Mouse (Mus musculus) erythroblast, adult 5-6 weeks (primary cell): ENCODE data around the gene Vmn1r138. TPM values are rescaled to one million over a fixed set of nuclear protein-coding genes. Genes with fewer than 3 reads are reported as not detected.
"Not testable (repeated sequence)": the region's sequence is repeated elsewhere in the genome, so short reads cannot be mapped to it uniquely, and the experiment has no call there.

ENCODE experiments used
- ATAC-seq: replicated peaks from 2 replicates; pipeline ENCODE4 v1.8.0; 2016; ENCODE audit warnings: moderate number of reproducible peaks, mild to moderate bottlenecking, moderate TSS enrichment, inconsistent platforms; ENCODE audit not compliant: poor library complexity, low FRiP score, severe bottlenecking
- total RNA-seq, 2 experiments: library from RNA; stranded (forward) in 1 of 2; stranded (reverse) in 1 of 2; fragments of 150-400 nt in 1 of 2; fragments of 200-764, 138-1000 nt in 1 of 2; gene quantifications; 2 replicates each; pipeline versions ENCODE4 v1.2.3 to v1.2.4; 2015 to 2017; ENCODE audit warnings: low replicate concordance in 2 of 2

Vmn1r138 gene
- not detected in 2 replicates for total RNA-seq (2015; ENCODE audit: low replicate concordance)
- not detected in 2 replicates for total RNA-seq (2017; ENCODE audit: low replicate concordance)

DNA sequence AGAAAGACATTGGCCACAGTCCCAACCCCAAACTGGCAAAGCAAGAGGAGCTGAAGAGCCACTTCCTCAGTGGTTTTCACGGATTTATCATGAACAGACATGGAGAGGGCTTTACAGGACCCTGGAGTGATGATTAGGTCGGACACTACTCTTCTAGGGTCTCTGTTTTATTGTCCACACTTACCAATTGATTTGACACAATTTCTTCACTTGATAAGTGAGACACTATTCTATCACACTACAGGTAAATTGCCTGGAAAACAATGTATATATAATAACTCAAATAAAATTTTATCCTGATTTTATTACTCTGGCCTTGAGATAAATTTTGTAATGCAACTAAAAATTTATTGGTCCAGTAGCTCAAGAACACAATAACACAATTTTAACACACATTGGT is at the start of gene Vmn1r138:
Gene Vmn1r138 (minus strand): TSS at position 101 of the 400 bp plus-strand sequence.
- ATAC-seq, result not testable (repeated sequence)

GRCm38 (mm10) chr7:22068757-22069156 is 40.1 kb upstream of the Vmn1r138 start, which contains the start of gene Vmn1r139:
Gene Vmn1r139, plus strand, starts transcription at chr7:22069057.
- not testable (repeated sequence) for ATAC-seq

DNA sequence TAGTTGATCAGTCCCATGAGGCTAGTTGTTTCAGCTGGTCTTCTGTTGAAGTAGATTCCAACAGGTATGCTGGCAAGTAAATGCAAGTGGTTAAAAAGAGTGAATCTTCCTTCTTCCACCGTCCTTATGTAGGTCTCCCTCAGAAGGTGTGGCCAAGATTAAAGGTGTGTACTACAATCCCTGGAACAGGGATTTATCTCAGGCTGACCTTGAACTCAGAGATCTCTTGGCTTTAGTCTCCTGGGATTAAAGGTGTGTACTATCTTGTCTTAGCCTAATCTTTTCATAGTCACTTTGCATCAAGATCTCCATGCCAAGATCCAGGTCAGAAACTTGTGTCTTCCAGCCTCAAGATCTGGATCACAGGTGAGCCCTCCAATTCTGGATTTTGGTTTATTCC is 27.5 kb upstream of the Vmn1r138 start, which contains the start of gene Gm6176:
Gene Gm6176 (minus strand): TSS at position 101 of the 400 bp plus-strand sequence.
- ATAC-seq, result not testable (repeated sequence)

DNA sequence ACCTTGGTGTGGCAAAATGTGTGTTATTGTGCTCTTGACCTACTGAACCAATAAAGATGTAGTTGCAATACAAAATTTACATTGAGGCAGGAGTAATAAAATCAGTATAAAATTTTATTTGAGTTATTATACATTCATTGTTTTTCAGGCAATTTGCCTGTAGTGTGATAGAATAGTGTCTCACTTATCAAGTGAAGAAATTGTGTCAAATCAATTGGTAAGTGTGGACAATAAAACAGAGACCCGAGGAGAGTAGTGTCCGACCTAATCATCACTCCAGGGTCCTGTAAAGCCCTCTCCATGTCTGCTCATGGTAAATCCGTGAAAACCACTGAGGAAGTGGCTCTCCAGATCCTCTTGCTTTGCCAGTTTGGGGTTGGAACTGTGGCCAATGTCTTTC is 34.4 kb downstream of the Vmn1r138 start, which contains the start of gene Vmn1r137:
Gene Vmn1r137 (plus strand): TSS at position 301 of the 400 bp plus-strand sequence.
- ATAC-seq, result not testable (repeated sequence)

Other genes with a start within 250 kb of the Vmn1r138 start
- not detected in 2 replicates for gene Gm4177, start 232.2 kb downstream of the Vmn1r138 start, total RNA-seq (2015; ENCODE audit: low replicate concordance)
- gene Gm4177, start 232.2 kb downstream of the Vmn1r138 start, total RNA-seq (2017; ENCODE audit: low replicate concordance), result not detected in 2 replicates
- not detected in 2 replicates for gene Vmn1r135, start 196.5 kb downstream of the Vmn1r138 start, total RNA-seq (2015; ENCODE audit: low replicate concordance)
- not detected in 2 replicates for gene Vmn1r135, start 196.5 kb downstream of the Vmn1r138 start, total RNA-seq (2017; ENCODE audit: low replicate concordance)
- not detected in 2 replicates for gene Gm5725, start 184.6 kb downstream of the Vmn1r138 start, total RNA-seq (2015; ENCODE audit: low replicate concordance)
- gene Gm5725, start 184.6 kb downstream of the Vmn1r138 start, total RNA-seq (2017; ENCODE audit: low replicate concordance), result not detected in 2 replicates
- not detected in 2 replicates for gene Gm5891, start 107.6 kb downstream of the Vmn1r138 start, total RNA-seq (2015; ENCODE audit: low replicate concordance)
- not detected in 2 replicates for gene Gm5891, start 107.6 kb downstream of the Vmn1r138 start, total RNA-seq (2017; ENCODE audit: low replicate concordance)
- not detected in 2 replicates for gene Vmn1r137, start 34.3 kb downstream of the Vmn1r138 start, total RNA-seq (2015; ENCODE audit: low replicate concordance)
- not detected in 2 replicates for gene Vmn1r137, start 34.3 kb downstream of the Vmn1r138 start, total RNA-seq (2017; ENCODE audit: low replicate concordance)
- gene Gm6176, start 27.4 kb upstream of the Vmn1r138 start, total RNA-seq (2015; ENCODE audit: low replicate concordance), result not detected in 2 replicates
- not detected in 2 replicates for gene Gm6176, start 27.4 kb upstream of the Vmn1r138 start, total RNA-seq (2017; ENCODE audit: low replicate concordance)
- gene Vmn1r139, start 40.2 kb upstream of the Vmn1r138 start, total RNA-seq (2015; ENCODE audit: low replicate concordance), result not detected in 2 replicates
- not detected in 2 replicates for gene Vmn1r139, start 40.2 kb upstream of the Vmn1r138 start, total RNA-seq (2017; ENCODE audit: low replicate concordance)
- gene Gm16451, start 89.3 kb upstream of the Vmn1r138 start, total RNA-seq (2015; ENCODE audit: low replicate concordance), result not detected in 2 replicates
- gene Gm16451, start 89.3 kb upstream of the Vmn1r138 start, total RNA-seq (2017; ENCODE audit: low replicate concordance), result not detected in 2 replicates
- gene Gm10666, start 105.8 kb upstream of the Vmn1r138 start, total RNA-seq (2015; ENCODE audit: low replicate concordance), result not detected in 2 replicates
- not detected in 2 replicates for gene Gm10666, start 105.8 kb upstream of the Vmn1r138 start, total RNA-seq (2017; ENCODE audit: low replicate concordance)
- not detected in 2 replicates for gene Vmn1r142, start 135.1 kb upstream of the Vmn1r138 start, total RNA-seq (2015; ENCODE audit: low replicate concordance)
- not detected in 2 replicates for gene Vmn1r142, start 135.1 kb upstream of the Vmn1r138 start, total RNA-seq (2017; ENCODE audit: low replicate concordance)
- not detected in 2 replicates for gene Vmn1r143, start 160.5 kb upstream of the Vmn1r138 start, total RNA-seq (2015; ENCODE audit: low replicate concordance)
- not detected in 2 replicates for gene Vmn1r143, start 160.5 kb upstream of the Vmn1r138 start, total RNA-seq (2017; ENCODE audit: low replicate concordance)
- not detected in 2 replicates for gene Gm8653, start 172.4 kb upstream of the Vmn1r138 start, total RNA-seq (2015; ENCODE audit: low replicate concordance)
- not detected in 2 replicates for gene Gm8653, start 172.4 kb upstream of the Vmn1r138 start, total RNA-seq (2017; ENCODE audit: low replicate concordance)
- gene Gm8453, start 200.6 kb upstream of the Vmn1r138 start, total RNA-seq (2015; ENCODE audit: low replicate concordance), result not detected in 2 replicates
- not detected in 2 replicates for gene Gm8453, start 200.6 kb upstream of the Vmn1r138 start, total RNA-seq (2017; ENCODE audit: low replicate concordance)